Mouse (Mus musculus) olfactory bulb, adult 2 months (tissue): ENCODE data around the gene Slc43a3.

Source experiments
- CTCF ChIP-seq: fragments of 200-500 bp; IDR thresholded peaks from 2 replicates; pipeline ENCODE4 v1.5.1; 2012; ENCODE audit warnings: low read depth, mild to moderate bottlenecking, low read length, moderate library complexity; ENCODE audit not compliant: insufficient read depth
- POLR2A ChIP-seq: fragments of 200-500 bp; IDR thresholded peaks from 2 replicates; pipeline ENCODE4 v1.6.1; 2012; ENCODE audit warnings: mild to moderate bottlenecking, low read depth, low read length, moderate library complexity; ENCODE audit not compliant: insufficient read depth

DNA sequence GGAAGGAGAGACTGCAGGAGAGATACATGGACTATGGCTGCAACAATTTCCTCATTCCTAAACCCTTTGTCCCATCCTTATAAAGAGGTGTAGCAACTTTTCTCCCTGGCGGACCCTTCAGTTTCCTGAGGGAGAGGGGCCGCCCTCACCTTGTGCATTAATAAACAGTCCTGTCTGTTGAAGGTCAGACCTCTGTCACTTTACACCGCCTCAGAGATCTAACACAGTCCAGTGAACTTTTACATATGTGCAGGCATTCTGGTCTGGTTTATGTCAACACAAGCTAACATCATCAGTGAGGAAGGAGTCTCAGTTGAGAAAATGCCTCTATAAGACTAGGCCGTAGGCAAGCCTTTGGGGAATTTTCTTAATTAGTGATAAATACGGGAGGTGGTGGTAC is 22.5 kb upstream of the Slc43a3 start:
- TF ChIP-seq POLR2A (no peak), CTCF (no peak)
